Comparison of ENCODE assay signal across 12 mouse cellular contexts in genomic region chr15:95921639-95922038, GRCm38 (mm10).
"Had no signal": no experiment of that assay in that cellular context is flagged by ENCODE, and none has a peak within 500 bp of the region (broad histone marks: within the 10 kb centered on the region; RNA-seq: fewer than 3 reads in every experiment).

No protein-coding gene starts in this region.

- H3K9ac ChIP-seq: lung, embryonic 15.5 days; midbrain, embryonic 13.5 days had no signal

- H3K27ac ChIP-seq: left cerebral cortex, adult 2 months; limb, embryonic 10.5 days; lung, embryonic 15.5 days; macrophage; midbrain, embryonic 13.5 days had no signal

- H3K4me3 ChIP-seq: left cerebral cortex, adult 2 months; limb, embryonic 10.5 days; lung, embryonic 15.5 days; midbrain, embryonic 13.5 days had no signal

- H3K4me1 ChIP-seq: lung, embryonic 15.5 days had no signal

- H3K4me2 ChIP-seq: lung, embryonic 15.5 days; midbrain, embryonic 13.5 days had no signal

- ATAC-seq: intestine, postnatal 0 days; midbrain, embryonic 13.5 days had no signal

- DNase-seq: kidney, adult 8-10 months; kidney, postnatal 25 days; lung, postnatal 14 days; retina, postnatal 1 day; right cerebral cortex, postnatal 4 days; thymus, postnatal 36 days had no signal

- H3K27me3 ChIP-seq: lung, embryonic 15.5 days; midbrain, embryonic 13.5 days had no signal

- H3K9me3 ChIP-seq: limb, embryonic 10.5 days; lung, embryonic 15.5 days; midbrain, embryonic 13.5 days had no signal
